Mouse (Mus musculus): ENCODE measurements around the gene Tmem213. TPM values are rescaled to one million over a fixed set of nuclear protein-coding genes. Genes with fewer than 3 reads are reported as not detected.

Tmem213 gene
- polyA plus RNA-seq, 1 experiment: not detected

DNA sequence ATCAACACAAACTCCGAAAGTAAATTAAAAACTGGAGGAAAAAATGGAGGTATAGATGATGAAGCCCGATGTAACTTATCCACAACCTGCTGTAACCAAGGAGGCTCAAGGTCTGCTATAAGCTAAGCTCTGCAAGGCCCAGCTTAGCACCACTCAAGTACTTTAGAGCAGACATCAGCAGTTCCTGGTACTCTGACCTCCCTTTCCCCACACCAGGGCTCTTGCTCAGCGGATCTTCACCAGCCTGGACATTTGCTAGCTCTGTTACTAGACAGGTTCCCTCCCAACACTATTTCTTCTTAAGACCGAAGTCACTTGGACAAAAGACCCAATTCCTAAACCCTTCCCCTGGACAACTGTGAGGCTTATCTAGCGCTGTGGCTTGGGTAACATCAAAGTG is 15.8 kb downstream of the Tmem213 start:
- TF ChIP-seq CTCF (IDR thresholded peaks at IDR 0.05; ENCODE audit: low read depth, low read length): no peak
- no peak for TF ChIP-seq POLR2A (IDR thresholded peaks at IDR 0.05; ENCODE audit: borderline replicate concordance, low read depth, low read length)
- H3K4me3 ChIP-seq (ENCODE audit: insufficient read depth, low read length): no peak overlapping the region
- no peaks in the 10 kb centered on the region for H3K4me1 ChIP-seq (ENCODE audit: control insufficient read depth, insufficient read depth, low read length)
- no peak overlapping the region for H3K27ac ChIP-seq (ENCODE audit: insufficient read depth, low read depth, low read length)

DNA sequence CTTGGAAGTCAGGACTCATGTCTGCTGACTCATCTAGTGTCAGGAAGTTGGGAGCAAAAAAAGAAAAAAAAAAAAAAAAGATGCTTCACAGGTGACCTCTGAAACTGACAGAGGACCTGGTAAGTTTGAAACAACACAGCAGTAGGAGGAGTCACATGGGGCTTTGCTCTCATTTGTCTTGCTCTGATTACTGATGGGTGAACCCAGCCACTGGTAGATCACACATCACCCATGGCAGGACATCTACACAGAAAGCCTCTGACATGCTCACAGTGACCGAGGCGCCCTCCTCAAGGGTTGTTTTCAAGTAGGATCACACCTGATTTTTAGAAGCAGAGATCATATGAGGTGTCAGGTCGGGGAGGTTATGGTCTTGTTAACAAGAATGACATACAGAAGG is 16.4 kb downstream of the Tmem213 start:
- no peak overlapping the region for H3K27ac ChIP-seq (ENCODE audit: insufficient read depth, low read depth, low read length)
- TF ChIP-seq POLR2A (IDR thresholded peaks at IDR 0.05; ENCODE audit: borderline replicate concordance, low read depth, low read length) (no peak), CTCF (IDR thresholded peaks at IDR 0.05; ENCODE audit: low read depth, low read length) (no peak)
- H3K4me1 ChIP-seq (ENCODE audit: control insufficient read depth, insufficient read depth, low read length): no peaks in the 10 kb centered on the region
- H3K4me3 ChIP-seq (ENCODE audit: insufficient read depth, low read length): no peak overlapping the region

DNA sequence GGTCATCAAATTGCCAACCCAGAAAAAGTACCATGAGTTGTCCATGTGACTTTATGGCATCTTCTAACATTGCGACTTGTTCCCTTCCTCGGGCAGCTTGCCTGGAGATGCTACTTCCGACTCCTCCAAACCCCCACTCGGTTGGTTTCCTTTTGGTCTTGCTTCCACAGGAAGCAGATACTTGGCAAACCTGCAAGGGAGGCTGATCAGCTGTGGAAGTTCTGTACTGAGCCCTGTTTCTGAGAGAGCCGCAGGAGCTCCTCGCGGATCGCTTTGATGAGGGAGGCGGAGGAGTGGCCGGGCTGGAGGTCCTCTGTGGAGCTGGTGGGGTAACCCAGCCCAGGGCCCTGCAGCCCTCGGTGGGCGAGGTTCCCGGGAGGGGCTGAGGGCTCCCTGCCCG is 19.1 kb downstream of the Tmem213 start:
- H3K4me3 ChIP-seq (ENCODE audit: insufficient read depth, low read length): no peak overlapping the region
- H3K4me1 ChIP-seq (ENCODE audit: control insufficient read depth, insufficient read depth, low read length): no peaks in the 10 kb centered on the region
- H3K27ac ChIP-seq (ENCODE audit: insufficient read depth, low read depth, low read length): no peak overlapping the region
- TF ChIP-seq POLR2A (IDR thresholded peaks at IDR 0.05; ENCODE audit: borderline replicate concordance, low read depth, low read length): no peak
- no peak for TF ChIP-seq CTCF (IDR thresholded peaks at IDR 0.05; ENCODE audit: low read depth, low read length)

DNA sequence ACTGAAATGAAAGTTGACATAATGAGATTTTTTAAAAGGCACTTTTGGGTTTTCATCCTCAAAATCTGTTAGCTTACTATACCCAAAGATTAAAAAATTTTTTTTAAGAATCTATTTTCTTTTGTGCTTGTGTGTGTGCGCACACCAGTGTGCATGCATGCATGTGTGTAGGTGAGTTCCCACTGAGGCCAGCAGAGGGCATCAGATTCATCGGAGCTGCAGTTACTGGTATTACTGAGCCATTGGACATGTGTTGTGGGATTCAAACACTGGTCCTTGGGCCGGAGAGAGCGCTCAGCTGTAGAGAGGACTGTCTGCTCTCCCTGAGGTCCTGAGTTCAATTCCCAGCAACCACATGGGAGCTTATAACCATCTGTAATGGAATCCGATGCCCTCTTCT is 20.8 kb downstream of the Tmem213 start:
- H3K27ac ChIP-seq (ENCODE audit: insufficient read depth, low read depth, low read length): no peak overlapping the region
- no peaks in the 10 kb centered on the region for H3K4me1 ChIP-seq (ENCODE audit: control insufficient read depth, insufficient read depth, low read length)
- no peak for TF ChIP-seq POLR2A (IDR thresholded peaks at IDR 0.05; ENCODE audit: borderline replicate concordance, low read depth, low read length)
- no peak for TF ChIP-seq CTCF (IDR thresholded peaks at IDR 0.05; ENCODE audit: low read depth, low read length)
- H3K4me3 ChIP-seq (ENCODE audit: insufficient read depth, low read length): no peak overlapping the region

DNA sequence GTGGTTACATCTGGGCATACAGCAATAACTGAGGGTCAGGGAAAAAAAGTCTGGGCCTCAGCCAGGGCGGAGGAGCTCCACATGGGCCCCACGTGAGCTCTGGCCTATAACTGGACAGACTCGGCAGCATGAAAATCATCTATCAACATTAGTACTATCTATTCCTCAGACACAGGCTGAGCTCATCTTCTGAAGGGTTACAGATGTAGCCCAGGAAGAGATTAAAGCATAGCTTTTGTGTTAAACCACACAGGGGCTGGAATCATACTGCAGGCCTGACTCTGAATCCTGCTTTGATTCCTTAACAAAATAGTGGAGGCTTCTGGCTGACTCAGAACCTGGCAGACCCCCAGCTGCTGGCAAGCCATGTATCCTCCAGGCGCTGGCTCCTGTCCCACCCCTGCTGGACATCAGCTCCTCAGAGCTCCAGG is 22.8 kb downstream of the Tmem213 start:
- no peaks in the 10 kb centered on the region for H3K4me1 ChIP-seq (ENCODE audit: control insufficient read depth, insufficient read depth, low read length)
- H3K27ac ChIP-seq (ENCODE audit: insufficient read depth, low read depth, low read length): no peak overlapping the region
- TF ChIP-seq POLR2A (IDR thresholded peaks at IDR 0.05; ENCODE audit: borderline replicate concordance, low read depth, low read length) (no peak), CTCF (IDR thresholded peaks at IDR 0.05; ENCODE audit: low read depth, low read length) (no peak)
- no peak overlapping the region for H3K4me3 ChIP-seq (ENCODE audit: insufficient read depth, low read length)

DNA sequence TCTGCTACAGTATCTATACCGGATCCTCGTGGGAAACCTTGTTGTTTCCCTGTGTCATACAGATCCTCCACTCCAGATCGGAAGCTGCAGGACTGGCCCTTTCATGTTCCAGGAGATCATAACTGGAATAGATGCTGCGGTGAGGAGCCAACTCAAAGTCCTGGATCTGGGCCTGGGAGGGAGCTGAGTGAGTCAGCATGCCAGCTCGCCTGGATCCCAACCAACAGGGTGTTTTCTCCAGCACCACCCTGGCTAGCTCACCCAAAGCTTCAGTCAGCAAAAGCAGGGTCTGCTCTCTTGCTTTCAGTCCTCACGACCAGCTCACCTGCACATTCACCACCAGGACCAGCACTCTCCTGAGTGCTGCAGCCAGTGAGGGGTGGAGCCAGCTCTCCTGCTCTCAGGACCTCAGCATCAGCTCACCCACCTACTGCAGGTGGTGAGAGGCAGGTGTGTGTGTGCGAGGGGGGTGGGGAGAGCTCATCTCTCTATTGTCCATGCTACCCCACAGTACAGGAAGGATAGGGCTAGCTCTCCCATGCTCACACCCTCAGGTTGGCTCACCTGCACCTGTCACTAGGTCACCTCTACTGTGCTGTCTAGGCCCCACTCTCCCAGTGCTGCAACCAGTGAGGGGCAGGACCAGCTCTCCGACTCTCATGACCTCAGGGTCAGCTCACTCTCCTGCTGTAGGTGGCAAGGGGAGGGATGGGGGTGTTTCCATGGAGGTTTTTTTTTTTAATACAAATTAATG is 25.9 kb downstream of the Tmem213 start:
- H3K27ac ChIP-seq (ENCODE audit: insufficient read depth, low read depth, low read length): no peak overlapping the region
- H3K4me1 ChIP-seq (ENCODE audit: control insufficient read depth, insufficient read depth, low read length): no peaks in the 10 kb centered on the region
- TF ChIP-seq POLR2A (IDR thresholded peaks at IDR 0.05; ENCODE audit: borderline replicate concordance, low read depth, low read length) (no peak), CTCF (IDR thresholded peaks at IDR 0.05; ENCODE audit: low read depth, low read length) (no peak)
- no peak overlapping the region for H3K4me3 ChIP-seq (ENCODE audit: insufficient read depth, low read length)

DNA sequence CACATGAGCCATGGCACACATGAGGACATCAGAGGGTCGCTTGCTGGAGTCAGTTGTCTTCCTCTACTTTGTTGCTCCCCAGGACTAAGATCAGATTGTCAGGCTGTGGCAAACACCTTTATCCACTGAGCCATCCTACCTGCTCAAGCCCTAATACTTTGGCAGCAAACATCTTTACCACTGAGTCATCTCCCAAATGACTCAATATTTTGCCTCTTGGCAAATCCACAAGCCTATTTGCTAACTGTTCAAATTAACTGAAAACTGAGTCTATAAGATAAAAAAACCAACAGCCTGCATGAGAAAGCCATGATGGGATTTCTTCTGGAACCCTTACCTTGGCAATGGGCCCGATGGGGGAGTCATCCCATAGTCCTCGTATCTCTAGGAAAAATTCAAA is 30.0 kb downstream of the Tmem213 start:
- no peak overlapping the region for H3K27ac ChIP-seq (ENCODE audit: insufficient read depth, low read depth, low read length)
- H3K4me3 ChIP-seq (ENCODE audit: insufficient read depth, low read length): no peak overlapping the region
- H3K4me1 ChIP-seq (ENCODE audit: control insufficient read depth, insufficient read depth, low read length): no peaks in the 10 kb centered on the region
- TF ChIP-seq POLR2A (IDR thresholded peaks at IDR 0.05; ENCODE audit: borderline replicate concordance, low read depth, low read length) (no peak), CTCF (IDR thresholded peaks at IDR 0.05; ENCODE audit: low read depth, low read length) (no peak)

DNA sequence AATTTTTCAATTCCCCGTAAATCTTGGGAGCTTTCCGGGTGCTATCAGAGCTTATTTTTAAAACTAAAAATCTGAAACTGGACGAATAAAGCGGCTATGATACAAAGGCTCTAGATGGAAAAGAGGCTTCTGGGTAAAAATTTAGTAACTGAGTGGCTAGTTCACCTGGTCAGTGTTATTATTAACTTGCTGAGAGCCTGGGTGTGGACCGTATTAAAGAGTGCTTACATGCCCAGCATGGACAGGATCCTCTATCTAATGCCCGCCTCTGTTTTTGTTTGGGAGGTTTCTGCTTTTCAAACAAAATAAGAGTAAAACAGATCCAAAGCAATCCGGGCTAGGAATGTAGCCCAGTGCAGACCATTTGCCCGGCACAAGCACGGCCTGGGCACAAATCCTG is 31.3 kb downstream of the Tmem213 start:
- TF ChIP-seq POLR2A (IDR thresholded peaks at IDR 0.05; ENCODE audit: borderline replicate concordance, low read depth, low read length) (no peak), CTCF (IDR thresholded peaks at IDR 0.05; ENCODE audit: low read depth, low read length) (no peak)
- no peak overlapping the region for H3K27ac ChIP-seq (ENCODE audit: insufficient read depth, low read depth, low read length)
- H3K4me1 ChIP-seq (ENCODE audit: control insufficient read depth, insufficient read depth, low read length): no peaks in the 10 kb centered on the region
- H3K4me3 ChIP-seq (ENCODE audit: insufficient read depth, low read length): no peak overlapping the region

DNA sequence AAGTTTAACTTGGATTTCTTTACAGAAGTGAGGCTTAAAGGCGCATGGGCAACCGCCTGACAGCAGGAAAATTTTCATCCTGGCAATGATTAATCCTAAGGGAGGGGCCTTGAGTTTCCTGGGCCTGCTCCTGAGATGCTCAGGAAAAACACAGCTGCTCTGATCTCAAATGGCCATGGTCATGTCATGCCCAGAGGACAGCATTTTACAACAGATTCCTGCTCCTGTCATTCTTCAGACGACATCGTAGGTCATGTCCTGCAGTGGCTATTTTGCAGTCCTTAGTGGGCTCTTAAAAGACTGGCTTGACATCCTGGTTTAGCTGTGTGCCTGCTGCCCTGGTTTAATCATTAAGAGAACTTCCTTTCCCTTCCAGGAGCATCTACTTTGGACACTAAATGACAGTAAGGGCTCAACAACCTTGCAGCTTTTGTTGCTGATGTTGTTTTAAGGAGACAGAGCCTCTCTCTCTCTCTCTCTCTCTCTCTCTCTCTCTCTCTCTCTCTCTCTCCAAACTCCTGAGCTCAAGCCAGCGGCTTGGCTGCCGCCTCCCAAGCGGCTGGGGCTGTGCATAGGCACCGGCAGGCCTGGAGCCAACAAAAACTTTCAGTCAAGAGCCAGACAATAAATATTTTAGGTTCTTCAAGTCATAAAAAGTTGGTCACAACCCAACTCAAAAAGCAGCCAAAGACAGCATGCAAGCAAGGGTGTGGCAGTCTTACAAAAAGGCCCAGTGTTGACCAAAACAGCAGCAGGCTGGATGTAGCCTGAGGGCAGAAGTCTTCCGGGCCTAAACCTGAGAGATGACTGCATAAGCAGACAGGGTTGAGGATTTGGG is 35.3 kb downstream of the Tmem213 start:
- Histone ChIP-seq H3K27ac (ENCODE audit: insufficient read depth, low read depth, low read length) (no peak overlapping the region), H3K4me1 (ENCODE audit: control insufficient read depth, insufficient read depth, low read length) (no peaks in the 10 kb centered on the region), H3K4me3 (ENCODE audit: insufficient read depth, low read length) (no peak overlapping the region)
- TF ChIP-seq POLR2A (IDR thresholded peaks at IDR 0.05; ENCODE audit: borderline replicate concordance, low read depth, low read length): no peak
- TF ChIP-seq CTCF (IDR thresholded peaks at IDR 0.05; ENCODE audit: low read depth, low read length): no peak

DNA sequence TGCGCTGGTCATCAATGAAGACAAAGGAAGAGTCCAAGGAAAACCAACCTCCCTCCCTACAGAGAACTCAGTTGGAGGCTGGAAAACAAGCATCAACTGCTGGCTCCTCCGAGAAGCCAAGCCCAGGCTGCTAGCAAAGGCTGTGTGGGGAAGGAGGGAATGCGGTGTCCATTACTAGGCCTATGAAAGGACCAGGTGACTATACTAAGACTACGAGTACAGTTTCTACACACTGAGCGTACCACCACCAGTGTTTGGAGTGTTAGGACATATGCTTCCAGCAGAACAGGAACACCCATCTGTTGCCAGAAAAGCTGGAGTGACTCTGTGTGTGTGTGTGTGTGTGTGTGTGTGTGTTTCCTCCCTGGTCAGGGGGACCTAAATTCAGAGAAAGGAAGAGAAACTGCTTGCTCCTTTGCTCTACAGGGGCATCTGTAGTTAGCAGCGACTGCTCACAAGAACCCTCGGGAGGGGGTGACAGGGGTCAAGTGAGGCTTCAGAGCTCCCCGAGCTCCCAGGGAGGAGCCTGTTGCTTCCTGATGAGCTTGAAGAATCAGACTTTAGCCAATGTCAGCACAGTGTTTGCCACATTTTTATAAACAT is 36.5 kb downstream of the Tmem213 start:
- TF ChIP-seq POLR2A (IDR thresholded peaks at IDR 0.05; ENCODE audit: borderline replicate concordance, low read depth, low read length) (no peak), CTCF (IDR thresholded peaks at IDR 0.05; ENCODE audit: low read depth, low read length) (no peak)
- Histone ChIP-seq H3K4me1 (ENCODE audit: control insufficient read depth, insufficient read depth, low read length) (no peaks in the 10 kb centered on the region), H3K4me3 (ENCODE audit: insufficient read depth, low read length) (no peak overlapping the region), H3K27ac (ENCODE audit: insufficient read depth, low read depth, low read length) (no peak overlapping the region)
